Mouse (Mus musculus) stomach, postnatal 0 days (tissue): ENCODE results near the gene Cnpy3. TPM values are rescaled to one million over a fixed set of nuclear protein-coding genes. Genes with fewer than 3 reads are reported as not detected.

Source experiments
- ATAC-seq: fragments of 200-750 bp; cut with Nextera tagmentation; 2 replicates; pipeline ENCODE4 v1.8.0; 2017; ENCODE audit not compliant: low FRiP score, low TSS enrichment
- DNase-seq: peaks from one replicate; pipeline ENCODE4 v3.0.0-alpha.2; 2016; ENCODE audit warnings: low spot score
- H3K27ac ChIP-seq: fragments of 300-500 bp; sonication (generic); replicated peaks from 2 replicates; pipeline ENCODE4 v1.5.1; 2014; ENCODE audit warnings: mild to moderate bottlenecking, control low read depth
- H3K27me3 ChIP-seq: fragments of 300-500 bp; sonication (generic); 2 replicates; pipeline ENCODE4 v1.6.1; 2014; ENCODE audit warnings: low read length; ENCODE audit not compliant: control insufficient read depth, insufficient read depth
- H3K36me3 ChIP-seq: fragments of 300-500 bp; sonication (generic); 2 replicates; pipeline ENCODE4 v1.6.1; 2014; ENCODE audit warnings: low read length, mixed read lengths; ENCODE audit not compliant: control insufficient read depth, insufficient read depth
- H3K4me1 ChIP-seq: fragments of 300-500 bp; sonication (generic); replicated peaks from 2 replicates; pipeline ENCODE4 v1.6.1; 2014; ENCODE audit warnings: antibody characterized with exemption; ENCODE audit not compliant: control insufficient read depth, insufficient read depth
- H3K4me2 ChIP-seq: fragments of 300-500 bp; sonication (generic); replicated peaks from 2 replicates; pipeline ENCODE4 v1.6.1; 2014; ENCODE audit warnings: low read depth, mild to moderate bottlenecking, control low read depth, moderate library complexity
- H3K4me3 ChIP-seq: fragments of 300-500 bp; sonication (generic); 2 replicates; pipeline ENCODE4 v1.5.1; 2014; ENCODE audit warnings: low read depth, low read length, control low read depth
- H3K9ac ChIP-seq: fragments of 300-500 bp; sonication (generic); 2 replicates; pipeline ENCODE4 v1.6.1; 2014; ENCODE audit warnings: mild to moderate bottlenecking, low read length, control low read depth, mixed read lengths
- H3K9me3 ChIP-seq: fragments of 300-500 bp; sonication (generic); 2 replicates; pipeline ENCODE4 v1.6.1; 2016; ENCODE audit warnings: low read length; ENCODE audit not compliant: control insufficient read depth
- CTCF ChIP-seq: IDR thresholded peaks from 2 replicates; pipeline ENCODE4 v1.5.1; 2016; ENCODE audit warnings: antibody characterized with exemption, low read depth, mild to moderate bottlenecking, moderate library complexity
- EP300 ChIP-seq: optimal IDR thresholded peaks from 2 replicates; pipeline ENCODE3; 2016; ENCODE audit warnings: antibody characterized with exemption
- WGBS: fragments of 180-500 bp; shearing (Covaris S2); extraction: QIAGEN DNeasy Blood & Tissue Kit; methylation state at CpG from one replicate; pipeline ENCODE4 v1.1.7; 2014; 5-methylcytosine and 5-hydroxymethylcytosine counted together
- polyA plus RNA-seq: library from polyadenylated mRNA; unstranded; fragments of >200 nt; fragmentation: Nextera tagmentation; extraction: Ambion mirVana; gene quantifications from 2 replicates; pipeline ENCODE4 v1.2.1, GENCODE M21; 2015

Cnpy3 gene
- polyA plus RNA-seq, 1 experiment from 2014 or later, result 39.0 TPM

- WGBS, result 78% methylated on average over 6 of the region's 6 CpGs
- peak; percentile 72 for ATAC-seq
- H3K36me3 ChIP-seq, result no peaks in the 10 kb centered on the region; the same call in 1 of the 2 replicates
- no peaks in the 10 kb centered on the region for H3K9me3 ChIP-seq
- peaks cover 5% of the 10 kb centered on the region; the same call in 1 of the 2 replicates for H3K4me1 ChIP-seq
- DNase-seq, result no peak
- no peak overlapping the region for H3K27ac ChIP-seq
- no peak overlapping the region for H3K4me2 ChIP-seq
- no peak overlapping the region for H3K9ac ChIP-seq
- no peak for TF ChIP-seq CTCF
- TF ChIP-seq EP300, result no peak
- no peak overlapping the region for H3K4me3 ChIP-seq
- no peaks in the 10 kb centered on the region for H3K27me3 ChIP-seq
These were observed 53.5 kb downstream of the Cnpy3 start for GRCm38 (mm10) chr17:46698515-46698914.

GRCm38 (mm10) chr17:46694517-46695063, 57.4 kb downstream of the Cnpy3 start:
- no peak overlapping the region for H3K9ac ChIP-seq
- no peak overlapping the region for H3K4me2 ChIP-seq
- 81% methylated on average over 1 of the region's 1 CpGs for WGBS
- TF ChIP-seq EP300 (no peak), CTCF (no peak)
- H3K36me3 ChIP-seq, result 0 out of 2 replicates have a peak, but pooled peaks cover 2% of the 10 kb centered on the region
- no peaks in the 10 kb centered on the region for H3K9me3 ChIP-seq
- no peaks in the 10 kb centered on the region for H3K27me3 ChIP-seq
- no peak overlapping the region for H3K27ac ChIP-seq
- ATAC-seq (no peak), DNase-seq (no peak)
- no peak overlapping the region for H3K4me3 ChIP-seq
- no peaks in the 10 kb centered on the region for H3K4me1 ChIP-seq

- no peaks in the 10 kb centered on the region for H3K27me3 ChIP-seq
- WGBS, result 59% methylated on average over 2 of the region's 2 CpGs
- H3K36me3 ChIP-seq, result peaks cover 11% of the 10 kb centered on the region; the same call in 1 of the 2 replicates
- H3K4me3 ChIP-seq, result no peak overlapping the region
- H3K9me3 ChIP-seq, result no peaks in the 10 kb centered on the region
- H3K4me2 ChIP-seq, result no peak overlapping the region
- DNase-seq (no peak), ATAC-seq (peak; percentile 81)
- no peak overlapping the region for H3K27ac ChIP-seq
- TF ChIP-seq CTCF (no peak), EP300 (no peak)
- no peak overlapping the region for H3K9ac ChIP-seq
- H3K4me1 ChIP-seq, result no peaks in the 10 kb centered on the region
These were observed 60.6 kb downstream of the Cnpy3 start for GRCm38 (mm10) chr17:46691390-46691789.

- WGBS, result 85% methylated on average over 12 of the region's 12 CpGs
- Histone ChIP-seq H3K9ac (no peak overlapping the region), H3K4me3 (no peak overlapping the region), H3K27ac (no peak overlapping the region), H3K36me3 (peaks cover 18% of the 10 kb centered on the region), H3K4me2 (no peak overlapping the region), H3K4me1 (no peaks in the 10 kb centered on the region), H3K27me3 (no peaks in the 10 kb centered on the region), H3K9me3 (no peaks in the 10 kb centered on the region)
- peak; percentile 26; the same call in 1 of the 2 replicates for ATAC-seq
- TF ChIP-seq CTCF, result no peak
- DNase-seq, result no peak
These were observed 61.3 kb downstream of the Cnpy3 start for GRCm38 (mm10) chr17:46690665-46691064.

GRCm38 (mm10) chr17:46685913-46686312, 66.1 kb downstream of the Cnpy3 start:
- 91% methylated on average over 6 of the region's 6 CpGs for WGBS
- no peak overlapping the region for H3K4me3 ChIP-seq
- H3K4me1 ChIP-seq, result peaks cover 5% of the 10 kb centered on the region; the same call in 1 of the 2 replicates
- H3K9me3 ChIP-seq, result no peaks in the 10 kb centered on the region
- TF ChIP-seq CTCF, result no peak
- H3K36me3 ChIP-seq, result peaks cover 33% of the 10 kb centered on the region
- no peak overlapping the region for H3K9ac ChIP-seq
- DNase-seq (no peak), ATAC-seq (no peak)
- no peak overlapping the region for H3K27ac ChIP-seq
- no peak overlapping the region for H3K4me2 ChIP-seq
- H3K27me3 ChIP-seq, result no peaks in the 10 kb centered on the region

Other genes starting within 250 kb of the Cnpy3 start
- 1.9 and 2.6 TPM in 2 replicates for gene Cul9, start 205.8 kb downstream of the Cnpy3 start, polyA plus RNA-seq
- gene Srf, start 196.0 kb downstream of the Cnpy3 start, polyA plus RNA-seq, result 3.7 and 4.3 TPM in 2 replicates
- 29.4 and 32.1 TPM in 2 replicates for gene Ptk7, start 122.7 kb downstream of the Cnpy3 start, polyA plus RNA-seq
- gene Klc4, start 106.2 kb downstream of the Cnpy3 start, polyA plus RNA-seq, result 34.5 and 34.8 TPM in 2 replicates
- gene Mrpl2, start 106.0 kb downstream of the Cnpy3 start, polyA plus RNA-seq, result 96.4 and 98.8 TPM in 2 replicates
- 12.9 and 14.0 TPM in 2 replicates for gene Cul7, start 101.9 kb downstream of the Cnpy3 start, polyA plus RNA-seq
- 37.2 and 38.1 TPM in 2 replicates for gene Rrp36, start 77.9 kb downstream of the Cnpy3 start, polyA plus RNA-seq
- gene Mea1, start 73.4 kb downstream of the Cnpy3 start, polyA plus RNA-seq, result 142 and 146 TPM in 2 replicates
- 73.7 and 75.0 TPM in 2 replicates for gene Klhdc3, start 71.3 kb downstream of the Cnpy3 start, polyA plus RNA-seq
- 27.2 and 30.3 TPM in 2 replicates for gene Ppp2r5d, start 47.1 kb downstream of the Cnpy3 start, polyA plus RNA-seq
- 9.8 and 11.8 TPM in 2 replicates for gene Pex6, start 40.8 kb downstream of the Cnpy3 start, polyA plus RNA-seq
- 2.1 and 3.1 TPM in 2 replicates for gene Gnmt, start 23.0 kb downstream of the Cnpy3 start, polyA plus RNA-seq
- gene Ptcra, start 11.5 kb upstream of the Cnpy3 start, polyA plus RNA-seq, result 0.50 TPM in 2 replicates
- gene 2310039H08Rik, start 20.4 kb upstream of the Cnpy3 start, polyA plus RNA-seq, result 113 and 117 TPM in 2 replicates
- gene Rpl7l1, start 30.5 kb upstream of the Cnpy3 start, polyA plus RNA-seq, result 93.7 and 95.0 TPM in 2 replicates
- gene Bicral, start 106.3 kb upstream of the Cnpy3 start, polyA plus RNA-seq, result 2.3 and 2.8 TPM in 2 replicates
- 42.2 and 45.5 TPM in 2 replicates for gene Tbcc, start 138.5 kb upstream of the Cnpy3 start, polyA plus RNA-seq
- gene Prph2, start 158.2 kb upstream of the Cnpy3 start, polyA plus RNA-seq, result not detected in 2 replicates